Comparison of ENCODE assay signal across 8 mouse cellular contexts in the genomic region with DNA sequence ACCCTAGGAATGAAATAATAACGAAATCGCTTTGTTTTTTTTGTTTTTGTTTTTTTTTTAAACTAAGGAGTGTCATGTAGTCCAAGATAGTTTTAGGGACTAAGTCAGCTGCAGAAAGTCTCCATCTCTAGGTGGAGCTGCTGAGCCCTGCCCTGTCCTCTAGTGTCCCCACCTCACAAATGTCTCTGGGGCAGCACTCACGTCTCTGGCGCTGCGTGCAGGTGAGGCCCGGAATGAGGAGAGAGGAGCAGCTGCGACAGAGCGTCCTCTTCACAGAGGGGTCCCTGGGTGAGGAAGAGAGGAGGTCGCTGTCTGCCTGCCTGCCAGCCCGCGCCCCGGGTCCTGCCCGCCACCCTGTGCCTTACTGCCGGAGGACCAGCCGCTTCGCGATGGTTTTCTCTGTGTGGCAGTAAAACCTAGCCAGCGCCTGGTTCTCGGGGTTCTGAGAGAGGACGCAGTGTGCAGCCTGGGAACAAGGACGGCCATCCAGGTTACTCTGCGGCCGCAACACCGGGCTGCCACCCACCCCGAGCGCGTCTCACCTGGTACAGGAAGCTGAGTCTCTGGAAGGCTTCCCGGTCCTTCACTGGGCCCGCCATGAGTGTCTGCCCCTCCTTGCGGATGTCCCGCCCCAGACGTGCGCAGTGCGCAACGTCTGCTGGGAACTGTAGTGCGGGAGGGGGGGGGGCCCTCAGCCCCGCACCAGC. TPM values are rescaled to one million over a fixed set of nuclear protein-coding genes. Genes with fewer than 3 reads are reported as not detected.
DNase-seq lines count a peak whose midpoint lies in the region; ATAC-seq and TF ChIP-seq lines count a peak whose summit lies in the region.

No protein-coding gene starts in this region.

- peaks cover 17% of the 10 kb centered on the region for H3K4me1 ChIP-seq in heart, embryonic 12.5 days (replicated peaks)
- H3K4me1 ChIP-seq in kidney, postnatal 0 days (replicated peaks; ENCODE audit: insufficient read depth, low read length): 0 out of 2 replicates have a peak, but pooled peaks cover 4% of the 10 kb centered on the region
- 0 out of 2 replicates have a peak, but pooled peaks cover under 1% of the 10 kb centered on the region for H3K4me1 ChIP-seq in liver, adult 2 months (ENCODE audit: control insufficient read depth, insufficient read depth, low read length)

- WGBS in heart, embryonic 12.5 days: under 1% methylated on average over 37 of the region's 37 CpGs
- WGBS in kidney, postnatal 0 days: under 1% methylated on average over 35 of the region's 37 CpGs
- WGBS in liver, adult 2 months: under 1% methylated on average over 37 of the region's 37 CpGs

- H3K36me3 ChIP-seq in C2C12 (ENCODE audit: control insufficient read depth, insufficient read depth) (peaks cover 27% of the 10 kb centered on the region), myocyte (ENCODE audit: control insufficient read depth, insufficient read depth) (no peaks in the 10 kb centered on the region)
- H3K36me3 ChIP-seq in heart, embryonic 12.5 days: peaks cover 39% of the 10 kb centered on the region
- H3K36me3 ChIP-seq in kidney, postnatal 0 days (ENCODE audit: insufficient read depth, low read length): peaks cover 30% of the 10 kb centered on the region
- H3K36me3 ChIP-seq in liver, adult 2 months (ENCODE audit: control insufficient read depth, insufficient read depth, low read length): peaks cover 19% of the 10 kb centered on the region

- H3K4me3 ChIP-seq in C2C12 (ENCODE audit: insufficient read depth, poor library complexity, severe bottlenecking) (peak overlapping the region; percentile 46), myocyte (peak overlapping the region; percentile 46)
- peak overlapping the region; percentile 75 for H3K4me3 ChIP-seq in heart, embryonic 12.5 days
- peak overlapping the region; percentile 83 for H3K4me3 ChIP-seq in kidney, postnatal 0 days (replicated peaks; ENCODE audit: low read depth, low read length)
- peak overlapping the region; percentile 87 for H3K4me3 ChIP-seq in liver, adult 2 months (ENCODE audit: insufficient read depth, low read depth, low read length)

- no peaks in the 10 kb centered on the region for H3K79me2 ChIP-seq in C2C12 (ENCODE audit: control insufficient read depth, insufficient read depth)
- H3K79me2 ChIP-seq in liver, adult 2 months (ENCODE audit: control insufficient read depth, insufficient read depth, low read length): no peaks in the 10 kb centered on the region
- no peaks in the 10 kb centered on the region for H3K79me2 ChIP-seq in myocyte (ENCODE audit: control insufficient read depth, insufficient read depth)

- peak; percentile 93 for ATAC-seq in heart, embryonic 12.5 days (ENCODE audit: insufficient number of reproducible peaks, low FRiP score)
- peak; percentile 95 for ATAC-seq in kidney, postnatal 0 days (replicated peaks; ENCODE audit: low FRiP score, low read depth)

- peak overlapping the region; percentile 73 for H3K9ac ChIP-seq in heart, embryonic 12.5 days
- H3K9ac ChIP-seq in kidney, postnatal 0 days (ENCODE audit: low read depth, low read length): peak overlapping the region; percentile 74
- H3K9ac ChIP-seq in liver, adult 2 months (ENCODE audit: low read depth, low read length): peak overlapping the region; percentile 93

- peak; percentile 21 for TF ChIP-seq CTCF in C2C12 (IDR thresholded peaks at IDR 0.05; ENCODE audit: control insufficient read depth, insufficient read depth, insufficient read length)
- TF ChIP-seq CTCF in kidney, postnatal 0 days (IDR thresholded peaks at IDR 0.05; ENCODE audit: low read depth): peak; percentile 71
- peak; percentile 73 for TF ChIP-seq CTCF in liver, adult 2 months (IDR thresholded peaks at IDR 0.05; ENCODE audit: low read depth, low read length)

- peak; percentile 66; the same call in 1 of the 2 replicates for TF ChIP-seq POLR2A in liver, adult 2 months (IDR thresholded peaks at IDR 0.05; ENCODE audit: extremely low read depth, insufficient read depth, low read length)
- peak; percentile 57 for TF ChIP-seq POLR2A in myocyte (IDR thresholded peaks at IDR 0.05; ENCODE audit: insufficient read length, low read depth)

- peak; percentile 64 for DNase-seq in brain, embryonic 18.5 days (ENCODE audit: low read depth, low spot score)
- peak; percentile 21 for DNase-seq in fat pad, adult 2 months (ENCODE audit: extremely low read depth, low read depth, low spot score)
- DNase-seq in kidney, postnatal 0 days (ENCODE audit: low spot score): peak; percentile 80
- DNase-seq in liver, adult 2 months (ENCODE audit: extremely low read depth, low read depth, low spot score): peak; percentile 73
- peak; percentile 72 to 85 for DNase-seq in spleen, postnatal 4 days (ENCODE audit: low spot score in 2 of 2)

- peak overlapping the region; percentile 98 for H3ac ChIP-seq in C2C12 (ENCODE audit: control insufficient read depth, insufficient read length, low read depth)
- peak overlapping the region; percentile 25 for H3ac ChIP-seq in myocyte (ENCODE audit: control insufficient read depth, insufficient read length)

- H3K4me2 ChIP-seq in heart, embryonic 12.5 days: peak overlapping the region; percentile 60
- peak overlapping the region; percentile 70 for H3K4me2 ChIP-seq in kidney, postnatal 0 days (ENCODE audit: low read length)
- H3K4me2 ChIP-seq in myocyte (ENCODE audit: low read depth): peak overlapping the region; percentile 69

- H3K79me3 ChIP-seq in C2C12 (ENCODE audit: low read depth): no peaks in the 10 kb centered on the region

- peak overlapping the region; percentile 71 for H3K27ac ChIP-seq in heart, embryonic 12.5 days (ENCODE audit: poor library complexity, severe bottlenecking)
- H3K27ac ChIP-seq in kidney, postnatal 0 days: peak overlapping the region; percentile 83
- H3K27ac ChIP-seq in liver, adult 2 months (replicated peaks; ENCODE audit: insufficient read depth, low read depth, low read length): peak overlapping the region; percentile 81

- H3K27me3 ChIP-seq in C2C12 (ENCODE audit: control insufficient read depth, insufficient read depth, insufficient read length) (no peaks in the 10 kb centered on the region), myocyte (ENCODE audit: control insufficient read depth, insufficient read depth, insufficient read length) (no peaks in the 10 kb centered on the region)
- H3K27me3 ChIP-seq in heart, embryonic 12.5 days (replicated peaks): no peaks in the 10 kb centered on the region
- H3K27me3 ChIP-seq in kidney, postnatal 0 days (ENCODE audit: insufficient read depth, low read length): no peaks in the 10 kb centered on the region
- H3K27me3 ChIP-seq in liver, adult 2 months (ENCODE audit: control insufficient read depth, insufficient read depth, low read length): no peaks in the 10 kb centered on the region

- H3K9me3 ChIP-seq in heart, embryonic 12.5 days (replicated peaks): no peaks in the 10 kb centered on the region
- no peaks in the 10 kb centered on the region for H3K9me3 ChIP-seq in kidney, postnatal 0 days (replicated peaks; ENCODE audit: low read length)

TF ChIP-seq in C2C12, 6 proteins besides CTCF, POLR2A, EP300 and RAD21:
- no peak for TF ChIP-seq MYOD1 (IDR thresholded peaks at IDR 0.05; ENCODE audit: control insufficient read depth, insufficient read length, low read depth)
- TF ChIP-seq FOSL1 (IDR thresholded peaks at IDR 0.05; ENCODE audit: insufficient read depth, low read length, poor library complexity, severe bottlenecking): no peak
- TF ChIP-seq MAX (IDR thresholded peaks at IDR 0.05): no peak
- TF ChIP-seq USF1 (IDR thresholded peaks at IDR 0.05; ENCODE audit: low read depth): no peak

TF ChIP-seq in myocyte, 11 proteins besides CTCF, POLR2A, EP300 and RAD21:
- TF ChIP-seq POLR2AphosphoS2 (IDR thresholded peaks at IDR 0.05; ENCODE audit: insufficient read length, low read depth) (peak; percentile 86), MAX (IDR thresholded peaks at IDR 0.05; ENCODE audit: low read depth) (no peak)

RNA-seq across cellular contexts. Expression of a gene that starts 0.5 kb away (rescaled TPM):
- polyA plus RNA-seq in C2C12 (2012; fragmentation: generic; extraction: Trizol): 61.2 TPM
- polyA plus RNA-seq in heart, embryonic 12.5 days (2016; fragmentation: Nextera tagmentation; extraction: Ambion mirVana): 84.4 and 87.9 TPM in 2 replicates
- polyA plus RNA-seq in kidney, postnatal 0 days (2015; fragmentation: Nextera tagmentation; extraction: Ambion mirVana): 119 and 137 TPM in 2 replicates
- 10.6 and 16.4 TPM in 2 replicates for total RNA-seq in liver, adult 2 months (2014; rRNA removed)
- polyA plus RNA-seq in liver, adult 2 months (2012; rRNA removed): 42.7 and 43.6 TPM in 2 replicates
- 59.2 TPM for polyA plus RNA-seq in myocyte (2012; fragmentation: generic; extraction: Trizol)

RNA-seq across cellular contexts. Expression of a gene that starts 14.7 kb away (rescaled TPM):
- polyA plus RNA-seq in C2C12 (2012; fragmentation: generic; extraction: Trizol) (5.1 TPM), myocyte (2012; fragmentation: generic; extraction: Trizol) (5.5 TPM)
- polyA plus RNA-seq in heart, embryonic 12.5 days (2016; fragmentation: Nextera tagmentation; extraction: Ambion mirVana): 10.2 and 10.6 TPM in 2 replicates
- 9.6 and 10.2 TPM in 2 replicates for polyA plus RNA-seq in kidney, postnatal 0 days (2015; fragmentation: Nextera tagmentation; extraction: Ambion mirVana)
- 4.8 and 5.0 TPM in 2 replicates for total RNA-seq in liver, adult 2 months (2014; rRNA removed)
- 5.3 and 8.0 TPM in 2 replicates for polyA plus RNA-seq in liver, adult 2 months (2012; rRNA removed)

RNA-seq across cellular contexts. Expression of a gene that starts 28.9 kb away (rescaled TPM):
- polyA plus RNA-seq in C2C12 (2012; fragmentation: generic; extraction: Trizol) (not detected), myocyte (2012; fragmentation: generic; extraction: Trizol) (not detected)
- not detected in 2 replicates for polyA plus RNA-seq in heart, embryonic 12.5 days (2016; fragmentation: Nextera tagmentation; extraction: Ambion mirVana)
- polyA plus RNA-seq in kidney, postnatal 0 days (2015; fragmentation: Nextera tagmentation; extraction: Ambion mirVana): not detected in 2 replicates
- not detected in 2 replicates for total RNA-seq in liver, adult 2 months (2014; rRNA removed)
- not detected in 2 replicates for polyA plus RNA-seq in liver, adult 2 months (2012; rRNA removed)

Comparison
In these comparisons a context has a peak if more than half of its experiments do, and no peak if none do; other contexts are left out.
1. Peak in every context shown above with its lines: DNase-seq, ATAC-seq, H3K4me3 ChIP-seq and H3K27ac ChIP-seq.
2. CTCF ChIP-seq: peak in every context shown above with its lines; median percentile 73 in liver, adult 2 months; 71 in kidney, postnatal 0 days; 21 in C2C12.
3. DNase-seq: peak in every context shown above with its lines; median percentile 80 in kidney, postnatal 0 days; 78 in spleen, postnatal 4 days; 73 in liver, adult 2 months; 64 in brain, embryonic 18.5 days; 21 in fat pad, adult 2 months.